Mouse (Mus musculus) MEL (cell line): ENCODE measurements around the gene Lypla2. TPM values are rescaled to one million over a fixed set of nuclear protein-coding genes. Genes with fewer than 3 reads are reported as not detected.

Experiments used
- DNase-seq: peaks from one replicate; pipeline ENCODE4 v3.0.0; 2011; ENCODE audit warnings: low read depth, low spot score
- H3K27ac ChIP-seq: 2 replicates; pipeline ENCODE4 v1.5.1; 2012; ENCODE audit warnings: low read depth, mild to moderate bottlenecking, control low read depth, low read length, moderate library complexity; ENCODE audit not compliant: control insufficient read depth
- H3K27me3 ChIP-seq, 2 experiments: fragments of 150-350 bp in 1 of 2; sonication (generic) in 1 of 2; 2 replicates each; pipeline ENCODE4 v1.6.1; 2012; ENCODE audit warnings: low read length in 2 of 2, mild to moderate bottlenecking in 2 of 2, improper control_type of control experiment in 1 of 2, moderate library complexity in 1 of 2; ENCODE audit not compliant: insufficient read depth in 2 of 2, control insufficient read depth in 1 of 2
- H3K36me3 ChIP-seq, 2 experiments: 2 replicates each; pipeline ENCODE4 v1.6.1; 2012 to 2014; ENCODE audit warnings: low read length in 2 of 2, improper control_type of control experiment in 1 of 2, inconsistent platforms in 1 of 2, mild to moderate bottlenecking in 1 of 2; ENCODE audit not compliant: insufficient read depth in 2 of 2, control insufficient read depth in 1 of 2
- H3K4me1 ChIP-seq, 2 experiments: fragments of 150-350 bp in 1 of 2; sonication (generic) in 1 of 2; 2 replicates each; pipeline ENCODE4 v1.6.1; 2012; ENCODE audit warnings: low read length in 2 of 2, improper control_type of control experiment in 1 of 2, mild to moderate bottlenecking in 1 of 2; ENCODE audit not compliant: insufficient read depth in 2 of 2, control insufficient read depth in 1 of 2
- H3K4me3 ChIP-seq, 2 experiments: fragments of 150-350 bp in 1 of 2; sonication (generic) in 1 of 2; 2 replicates each; pipeline ENCODE4 v1.5.1; 2012; ENCODE audit warnings: low read depth in 2 of 2, low read length in 2 of 2, mild to moderate bottlenecking in 2 of 2, moderate library complexity in 2 of 2, control low read depth in 1 of 2, improper control_type of control experiment in 1 of 2; ENCODE audit not compliant: control insufficient read depth in 1 of 2, insufficient read depth in 1 of 2
- H3K79me2 ChIP-seq: 2 replicates; pipeline ENCODE4 v1.6.1; 2012; ENCODE audit warnings: mild to moderate bottlenecking, low read length, moderate library complexity; ENCODE audit not compliant: control insufficient read depth, poor library complexity, insufficient read depth
- H3K9ac ChIP-seq: 2 replicates; pipeline ENCODE4 v1.6.1; 2012; ENCODE audit warnings: low read depth, mild to moderate bottlenecking, control low read depth, low read length, moderate library complexity; ENCODE audit not compliant: control insufficient read depth, poor library complexity, severe bottlenecking
- H3K9me3 ChIP-seq: fragments of 150-350 bp; sonication (generic); replicated peaks from 2 replicates; pipeline ENCODE4 v1.6.1; 2012; ENCODE audit warnings: mild to moderate bottlenecking, low read length, improper control_type of control experiment, moderate library complexity; ENCODE audit not compliant: insufficient read depth
- CHD2 ChIP-seq: IDR thresholded peaks from 2 replicates; pipeline ENCODE4 v1.6.1; 2011; ENCODE audit warnings: low read length, improper control_type of control experiment
- CTCF ChIP-seq, 3 experiments: IDR thresholded peaks in 2 of 3; conservative IDR thresholded peaks in 1 of 3; 2 replicates each; pipeline ENCODE4 v1.5.1; 2011 to 2012; ENCODE audit warnings: low read length in 3 of 3, low read depth in 2 of 3, mild to moderate bottlenecking in 2 of 3, improper control_type of control experiment in 1 of 3, inconsistent platforms in 1 of 3, mixed read lengths in 1 of 3, moderate library complexity in 1 of 3; ENCODE audit not compliant: control insufficient read depth in 1 of 3, insufficient read depth in 1 of 3, poor library complexity in 1 of 3, severe bottlenecking in 1 of 3
- E2F4 ChIP-seq: IDR thresholded peaks from 2 replicates; pipeline ENCODE4 v1.6.1; 2011; ENCODE audit warnings: low read depth, low read length, improper control_type of control experiment, borderline replicate concordance
- ETS1 ChIP-seq: IDR thresholded peaks from 2 replicates; pipeline ENCODE4 v1.6.1; 2012; ENCODE audit warnings: low read depth, mild to moderate bottlenecking, inconsistent platforms, low read length, improper control_type of control experiment, moderate library complexity
- GATA1 ChIP-seq: IDR thresholded peaks from 2 replicates; pipeline ENCODE4 v1.6.1; 2011; ENCODE audit warnings: low read depth, low read length, improper control_type of control experiment
- HCFC1 ChIP-seq: IDR thresholded peaks from 2 replicates; pipeline ENCODE4 v1.6.1; 2012; ENCODE audit warnings: low read depth, mild to moderate bottlenecking, inconsistent platforms, low read length, improper control_type of control experiment, moderate library complexity
- KAT2A ChIP-seq: conservative IDR thresholded peaks from 2 replicates; pipeline ENCODE4 v1.6.1; 2012; ENCODE audit warnings: low read depth, low read length, improper control_type of control experiment, inconsistent platforms
- MAFK ChIP-seq: IDR thresholded peaks from 2 replicates; pipeline ENCODE4 v1.6.1; 2011; ENCODE audit warnings: low read depth, mild to moderate bottlenecking, low read length, improper control_type of control experiment, borderline replicate concordance
- MAX ChIP-seq: IDR thresholded peaks from 2 replicates; pipeline ENCODE4 v1.6.1; 2011; ENCODE audit warnings: low read length, improper control_type of control experiment
- MAZ ChIP-seq: IDR thresholded peaks from 2 replicates; pipeline ENCODE4 v1.6.1; 2012; ENCODE audit warnings: low read depth, mild to moderate bottlenecking, inconsistent platforms, low read length, improper control_type of control experiment
- MYB ChIP-seq: IDR thresholded peaks from 2 replicates; pipeline ENCODE4 v1.6.1; 2011; ENCODE audit warnings: mild to moderate bottlenecking, low read depth, low read length, improper control_type of control experiment
- MYC ChIP-seq: IDR thresholded peaks from 2 replicates; pipeline ENCODE4 v1.6.1; 2011; ENCODE audit warnings: low read depth, mild to moderate bottlenecking, low read length, improper control_type of control experiment, moderate library complexity
- POLR2AphosphoS2 ChIP-seq: IDR thresholded peaks from 2 replicates; pipeline ENCODE4 v1.6.1; 2011; ENCODE audit warnings: low read length, improper control_type of control experiment
- POLR2AphosphoS5 ChIP-seq: IDR thresholded peaks from 2 replicates; pipeline ENCODE4 v1.6.1; 2012; ENCODE audit warnings: low read depth, borderline replicate concordance, mild to moderate bottlenecking, inconsistent platforms, low read length, moderate library complexity, mixed read lengths
- RAD21 ChIP-seq: IDR thresholded peaks from 2 replicates; pipeline ENCODE4 v1.6.1; 2011; ENCODE audit warnings: mild to moderate bottlenecking, low read depth, low read length, improper control_type of control experiment
- SMC3 ChIP-seq: IDR thresholded peaks from 2 replicates; pipeline ENCODE4 v1.6.1; 2011; ENCODE audit warnings: low read depth, low read length, improper control_type of control experiment
- TBP ChIP-seq: IDR thresholded peaks from 2 replicates; pipeline ENCODE4 v1.8.0; 2011; ENCODE audit warnings: low read depth, low read length, improper control_type of control experiment
- USF1 ChIP-seq: IDR thresholded peaks from 2 replicates; pipeline ENCODE4 v1.6.1; 2014; ENCODE audit warnings: low read depth, mild to moderate bottlenecking, inconsistent platforms, low read length, improper control_type of control experiment, moderate library complexity
- USF2 ChIP-seq, 2 experiments: IDR thresholded peaks; 2 replicates each; pipeline ENCODE4 v1.6.1; 2011 to 2012; ENCODE audit warnings: improper control_type of control experiment in 2 of 2, low read length in 2 of 2, borderline replicate concordance in 1 of 2, inconsistent platforms in 1 of 2, low read depth in 1 of 2, mild to moderate bottlenecking in 1 of 2; ENCODE audit not compliant: insufficient read depth in 1 of 2
- ZC3H11A ChIP-seq: IDR thresholded peaks from 2 replicates; pipeline ENCODE4 v1.6.1; 2012; ENCODE audit warnings: low read depth, mild to moderate bottlenecking, inconsistent platforms, low read length, improper control_type of control experiment
- ZKSCAN1 ChIP-seq: IDR thresholded peaks from 2 replicates; pipeline ENCODE4 v1.6.1; 2012; ENCODE audit warnings: low read depth, mild to moderate bottlenecking, inconsistent platforms, low read length, improper control_type of control experiment, moderate library complexity
- ZMIZ1 ChIP-seq: IDR thresholded peaks from 2 replicates; pipeline ENCODE4 v1.6.1; 2012; ENCODE audit warnings: low read depth, mild to moderate bottlenecking, inconsistent platforms, low read length, improper control_type of control experiment, moderate library complexity
- polyA plus RNA-seq, 2 experiments: library from polyadenylated mRNA; stranded (reverse) in 1 of 2; unstranded in 1 of 2; fragments of >175 nt in 1 of 2; fragments of >200 nt in 1 of 2; gene quantifications; 2 replicates each; pipeline versions ENCODE4 v1.2.1 to v1.2.4; 2012; ENCODE audit warnings: low replicate concordance in 2 of 2, low read depth in 1 of 2; ENCODE audit not compliant: insufficient read length in 2 of 2, insufficient read depth in 1 of 2, missing spikeins in 1 of 2
- total RNA-seq: library from RNA; depleted of rRNA; stranded (reverse); fragments of 300-350 nt; gene quantifications from 2 replicates; pipeline ENCODE4 v1.2.3, GENCODE M21; 2012

Lypla2 gene
- total and polyA plus RNA-seq, 3 experiments = 65.1 to 95.6 TPM; not detected in 1

DNA sequence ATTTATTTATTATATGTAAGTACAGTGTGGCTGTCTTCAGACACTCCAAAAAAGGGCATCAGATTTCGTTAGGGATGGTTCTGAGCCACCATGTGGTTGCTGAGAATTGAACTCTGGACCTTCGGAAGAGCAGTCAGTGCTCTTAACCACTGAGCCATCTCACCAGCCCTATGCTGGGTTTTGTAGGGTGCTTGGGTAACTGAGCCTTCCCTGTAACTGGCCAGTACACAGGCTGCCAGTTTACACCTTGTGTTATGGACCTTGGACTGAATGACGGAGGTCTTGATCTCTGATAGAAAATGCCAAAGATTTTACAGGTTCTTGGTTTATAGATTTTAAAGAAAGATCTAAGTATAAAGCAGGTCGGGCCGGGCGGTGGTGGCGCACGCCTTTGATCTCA lies 42.2 kb downstream of the Lypla2 start:
- H3K4me3 ChIP-seq = no peak overlapping the region
- H3K27me3 ChIP-seq = no peaks in the 10 kb centered on the region
- H3K4me1 ChIP-seq = peaks cover 23 to 38% of the 10 kb centered on the region in 2 experiments
- no peak overlapping the region for H3K9ac ChIP-seq
- DNase-seq = no peak
- TF ChIP-seq ZC3H11A (no peak), ZMIZ1 (no peak), CHD2 (no peak), KAT2A (no peak)
- no peak overlapping the region for H3K27ac ChIP-seq
- peaks cover 2 to 30% of the 10 kb centered on the region in 2 experiments; a peak in 2 of 4 replicates for H3K36me3 ChIP-seq
- H3K9me3 ChIP-seq = no peaks in the 10 kb centered on the region
- H3K79me2 ChIP-seq = no peaks in the 10 kb centered on the region

DNA sequence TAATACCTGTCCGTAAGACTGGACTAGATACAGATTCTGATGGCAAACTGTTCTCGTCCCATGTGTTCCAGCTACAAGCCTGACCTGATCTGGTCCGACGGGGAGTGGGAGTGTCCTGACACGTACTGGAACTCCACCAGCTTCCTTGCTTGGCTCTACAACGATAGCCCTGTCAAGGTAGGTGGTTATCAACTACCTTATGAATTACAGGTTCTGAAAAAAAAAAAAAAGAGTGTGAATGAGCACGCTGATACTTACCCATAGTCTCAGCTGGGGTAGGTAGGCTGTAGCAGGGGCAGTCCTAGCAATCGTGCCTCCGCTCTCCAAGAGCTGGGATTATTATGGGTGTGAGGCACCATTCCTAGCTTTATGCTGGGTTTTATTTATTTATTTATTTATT lies 42.6 kb downstream of the Lypla2 start:
- H3K36me3 ChIP-seq = peaks cover 2 to 29% of the 10 kb centered on the region in 2 experiments; a peak in 2 of 4 replicates
- no peak overlapping the region for H3K4me3 ChIP-seq
- TF ChIP-seq ZKSCAN1 = no peak
- TF ChIP-seq GATA1 = no peak
- TF ChIP-seq SMC3 = no peak
- TF ChIP-seq MAZ = no peak
- TF ChIP-seq ETS1 = no peak
- TF ChIP-seq CHD2 = no peak
- TF ChIP-seq RAD21 = no peak
- no peak for TF ChIP-seq CTCF (IDR thresholded peaks at IDR 0.05 in 2 of 3, conservative IDR thresholded peaks at IDR 0.05 in 1 of 3; ENCODE audit: control insufficient read depth in 1 of 3, insufficient read depth in 1 of 3, low read depth in 2 of 3, low read length in 3 of 3, poor library complexity in 1 of 3, severe bottlenecking in 1 of 3)
- no peak for TF ChIP-seq E2F4
- no peak for TF ChIP-seq POLR2AphosphoS5
- TF ChIP-seq USF1 = no peak
- TF ChIP-seq TBP = no peak
- TF ChIP-seq MAFK = no peak
- TF ChIP-seq POLR2AphosphoS2 = no peak
- no peak for TF ChIP-seq ZC3H11A
- no peak for TF ChIP-seq HCFC1
- TF ChIP-seq MAX = no peak
- TF ChIP-seq MYC = no peak
- TF ChIP-seq MYB = no peak
- no peak for TF ChIP-seq USF2 (IDR thresholded peaks at IDR 0.05; ENCODE audit: borderline replicate concordance in 1 of 2, insufficient read depth in 1 of 2, low read depth in 1 of 2, low read length in 2 of 2)
- no peaks in the 10 kb centered on the region for H3K27me3 ChIP-seq
- H3K27ac ChIP-seq = no peak overlapping the region
- no peak for DNase-seq
- no peaks in the 10 kb centered on the region for H3K79me2 ChIP-seq
- no peaks in the 10 kb centered on the region for H3K9me3 ChIP-seq
- peaks cover 20 to 38% of the 10 kb centered on the region in 2 experiments for H3K4me1 ChIP-seq
- no peak overlapping the region for H3K9ac ChIP-seq
